Comparison of ENCODE assay signal across 19 mouse cellular contexts in the genomic region with DNA sequence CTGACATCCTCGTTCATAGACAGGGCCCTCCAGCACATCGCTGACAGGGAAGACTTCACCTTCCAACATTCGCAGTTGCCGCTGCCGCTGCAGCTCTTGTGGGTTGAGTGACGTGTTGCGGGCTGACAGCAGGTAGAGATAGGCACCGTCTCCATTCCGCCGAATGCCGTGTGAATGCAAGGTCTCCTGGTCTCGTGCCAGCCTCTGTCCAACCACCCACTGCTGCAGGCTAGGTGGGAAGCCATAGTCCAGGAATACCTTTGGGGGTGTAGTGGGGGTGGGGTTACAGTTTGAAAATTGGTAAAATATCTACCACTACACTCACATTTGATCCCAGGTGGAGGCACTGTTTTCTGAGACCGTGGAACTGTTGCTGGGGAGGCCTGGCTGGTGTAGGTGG. TPM values are rescaled to one million over a fixed set of nuclear protein-coding genes. Genes with fewer than 3 reads are reported as not detected.
"Had no signal": no experiment of that assay in that cellular context is flagged by ENCODE, and none has a peak within 500 bp of the region (broad histone marks: within the 10 kb centered on the region; RNA-seq: fewer than 3 reads in every experiment).

No protein-coding gene starts in this region.

- H3K4me3 ChIP-seq: neural tube, embryonic 13.5 days; neural tube, embryonic 15.5 days; stomach, embryonic 15.5 days had no signal

- H3K27me3 ChIP-seq: neural tube, embryonic 13.5 days; neural tube, embryonic 15.5 days; stomach, embryonic 15.5 days had no signal

- H3K4me2 ChIP-seq: neural tube, embryonic 13.5 days; neural tube, embryonic 15.5 days; stomach, embryonic 15.5 days had no signal

- DNase-seq: retina, postnatal 1 day; right cerebral cortex, adult 18-20 months; right cerebral cortex, postnatal 14 days; right cerebral cortex, postnatal 25 days; right cerebral cortex, postnatal 4 days; spleen, adult 18-20 months; thymus, adult 18-20 months; thymus, adult 2 months; thymus, postnatal 14 days; thymus, postnatal 25 days; thymus, postnatal 36 days; thymus, postnatal 4 days had no signal

RNA-seq across cellular contexts. Expression of a gene that starts 50.3 kb away (rescaled TPM):
- total RNA-seq: neutrophil, adult 5-6 weeks had no signal
- polyA plus RNA-seq: spleen, adult 2 months; thymus, postnatal 0 days; urinary bladder, adult 2 months had no signal
